Mouse (Mus musculus) C3H10T1/2 (cell line): Measurements from ENCODE around the gene Anapc2. TPM values are rescaled to one million over a fixed set of nuclear protein-coding genes. Genes with fewer than 3 reads are reported as not detected.

ENCODE experiments used
- polyA plus RNA-seq, 2 experiments: library from polyadenylated mRNA; unstranded; fragments of >200 nt; fragmentation: generic; extraction: Trizol; gene quantifications; one replicate each; pipeline ENCODE4 v1.2.1; 2012; ENCODE audit warnings: missing spikeins in 2 of 2

The Anapc2 gene
- 100 to 1,000 TPM in 1 of 2 experiments, 10 to 100 TPM in 1; 98.4 to 128 TPM for polyA plus RNA-seq

DNA sequence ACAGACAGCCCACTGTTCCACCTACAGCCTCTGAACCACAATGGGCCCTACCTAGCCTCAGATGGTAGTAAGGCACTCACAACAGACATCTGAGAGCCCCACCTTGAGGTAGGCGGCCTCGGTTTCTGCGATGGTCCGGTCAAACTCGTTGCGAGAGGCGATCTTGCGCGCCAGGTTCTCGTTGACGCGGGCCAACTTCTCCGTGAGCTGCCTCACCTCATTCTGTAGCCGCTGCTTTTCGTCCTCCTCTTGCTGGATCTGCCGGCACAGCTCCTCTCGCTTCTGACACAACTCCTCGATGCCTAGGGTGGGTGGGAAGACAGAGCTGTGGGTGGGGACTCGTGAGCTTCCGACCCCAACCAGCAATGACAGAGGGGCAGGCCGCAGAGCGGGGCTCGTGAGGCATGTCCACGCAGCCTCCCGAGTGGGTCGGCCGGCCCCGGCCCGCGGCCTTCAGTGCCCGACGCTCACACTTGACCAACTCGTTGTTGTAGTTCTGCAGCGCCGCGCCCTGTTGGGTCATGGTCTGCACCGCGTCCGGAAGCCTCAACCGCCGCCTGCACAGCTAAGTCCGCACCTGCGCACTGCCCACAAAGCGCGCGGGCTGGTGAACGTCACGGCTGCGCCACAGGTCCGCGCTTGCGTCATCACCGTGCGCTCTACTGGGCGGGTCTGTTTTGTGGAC is at the start of gene Anapc2, which contains the start of gene Ssna1:
Gene Anapc2 (plus strand): TSS at position 652 of the 685 bp plus-strand sequence.
Gene Ssna1 (minus strand): TSS at position 612 of the 685 bp plus-strand sequence.

DNA sequence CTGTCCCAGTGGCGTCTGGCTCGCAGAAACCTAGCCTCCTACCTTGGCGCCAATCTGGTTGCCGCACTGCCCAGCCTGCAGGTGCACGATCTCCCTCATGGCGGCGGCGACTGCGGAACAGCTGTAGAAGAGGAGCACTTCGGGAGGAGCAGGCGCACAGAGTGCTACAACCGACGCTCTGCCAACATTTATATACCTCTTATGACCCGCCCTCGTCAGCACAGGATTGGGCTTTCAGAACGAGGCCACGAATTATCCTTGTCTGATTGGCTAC is 47.8 kb upstream of the Anapc2 start, which contains the start of gene Tubb4b:
Gene Tubb4b (minus strand): TSS at position 211 of the 274 bp plus-strand sequence.

DNA sequence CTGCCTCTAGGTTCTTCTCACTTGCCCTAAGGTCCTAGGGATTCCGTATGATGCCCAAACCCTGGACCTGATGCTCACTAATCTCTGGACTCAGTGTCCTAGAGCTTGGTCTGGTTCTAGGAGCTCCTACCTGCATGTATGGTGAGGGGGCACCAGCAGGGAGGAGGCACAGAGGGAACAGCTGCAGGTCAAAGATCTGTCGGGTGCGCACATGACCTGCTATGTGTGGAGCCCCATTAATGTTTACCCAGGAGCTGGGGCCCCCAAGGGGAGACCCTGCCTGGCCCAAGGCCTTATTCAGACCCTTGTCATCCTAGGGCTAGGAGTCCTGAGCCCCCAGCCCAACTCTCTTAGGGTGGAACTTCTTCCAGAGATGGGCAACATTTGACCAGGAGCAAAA is 38.2 kb upstream of the Anapc2 start, which contains the start of gene Slc34a3:
Gene Slc34a3 (minus strand): TSS at position 315 of the 400 bp plus-strand sequence.

DNA sequence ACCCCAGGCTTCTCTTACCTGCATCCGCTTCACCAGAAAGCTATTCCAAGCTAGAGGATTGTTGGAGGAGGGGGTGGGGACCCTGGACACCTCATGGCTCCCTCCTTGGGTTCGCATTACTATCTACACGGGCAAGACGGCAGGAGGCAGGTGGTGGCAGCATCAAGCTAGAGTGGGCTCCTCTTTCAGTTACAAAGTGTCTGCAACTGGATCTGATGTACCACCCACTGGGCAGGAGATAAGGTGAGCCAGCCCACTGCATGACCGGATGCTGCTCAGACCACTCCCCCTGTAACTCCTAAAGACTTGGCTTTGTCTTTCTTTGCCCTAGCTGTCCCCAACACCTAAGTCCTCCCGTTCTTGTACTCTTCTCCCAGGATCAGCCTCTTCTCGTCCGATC is 35.7 kb upstream of the Anapc2 start, which contains the start of gene Rnf224:
Gene Rnf224 (minus strand): TSS at position 174 of the 400 bp plus-strand sequence.

DNA sequence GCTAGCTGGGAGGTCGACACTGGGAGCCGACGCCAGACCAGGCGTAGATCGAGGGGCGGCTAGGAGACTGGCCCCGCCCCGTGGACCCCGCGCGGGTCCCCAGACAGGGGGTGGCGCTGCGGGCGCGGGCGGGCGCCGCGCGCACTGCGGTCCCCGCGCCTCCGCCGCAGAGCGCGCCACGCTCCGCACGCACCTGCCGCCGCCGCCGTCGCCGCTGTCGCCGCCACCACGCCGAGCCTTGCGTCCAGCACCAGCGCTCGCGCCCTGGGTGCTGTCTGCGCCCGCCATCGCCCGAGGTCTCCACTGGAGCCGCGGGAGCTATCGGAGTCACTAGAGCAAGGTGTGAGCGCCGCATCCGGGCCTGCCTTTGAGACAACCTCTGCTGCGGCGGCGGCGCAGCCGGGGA is 30.2 kb upstream of the Anapc2 start, which contains the start of the genes Rnf208 and Cysrt1:
Gene Rnf208 (plus strand): TSS at position 155 of the 406 bp plus-strand sequence.
Gene Cysrt1 (minus strand): TSS at position 352 of the 406 bp plus-strand sequence.

DNA sequence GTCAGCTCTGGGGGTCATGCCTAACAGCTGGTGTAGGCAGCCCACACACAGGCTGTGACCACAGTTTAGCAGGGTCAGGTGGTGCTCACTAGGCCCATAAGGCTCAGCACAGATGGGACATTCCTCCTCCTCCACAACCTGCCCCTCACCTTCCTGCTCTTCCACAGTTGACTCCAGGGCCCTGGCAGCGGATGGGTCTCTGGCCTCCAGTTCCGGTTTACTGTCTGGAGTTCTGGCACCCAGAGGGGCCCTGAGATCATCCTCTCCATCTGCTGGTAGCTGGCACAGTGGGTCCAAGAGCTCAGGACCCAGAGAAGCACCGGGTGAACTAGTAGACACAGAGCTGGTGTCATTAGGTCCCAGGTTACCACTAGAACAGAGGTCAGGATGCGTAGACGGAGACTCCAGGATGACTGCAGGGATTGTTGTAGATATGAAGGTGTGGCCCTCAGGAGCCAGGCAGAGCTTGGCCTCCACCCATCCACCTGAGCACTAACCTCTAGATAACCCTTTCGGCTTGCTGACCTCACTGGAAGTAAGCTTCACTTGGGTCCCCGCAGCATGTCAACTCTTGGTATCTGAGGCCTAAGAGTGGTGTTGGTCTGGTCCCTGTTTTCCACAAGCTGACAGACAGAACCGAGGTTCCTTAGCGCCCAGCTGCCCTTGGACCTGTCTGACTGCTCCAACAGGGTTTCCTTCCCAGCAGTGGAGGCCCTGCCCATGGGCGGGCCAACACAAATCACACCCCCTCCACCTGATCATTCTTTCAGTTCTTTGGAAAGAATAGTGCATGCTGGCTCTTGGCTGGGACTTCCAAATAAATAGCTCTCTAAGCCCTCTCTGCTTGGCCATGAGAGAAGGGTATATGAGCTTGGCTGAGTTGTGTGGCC is 25.9 kb upstream of the Anapc2 start, which contains the start of gene AL732309.1:
Gene AL732309.1 (minus strand): TSS at position 681 of the 890 bp plus-strand sequence.

DNA sequence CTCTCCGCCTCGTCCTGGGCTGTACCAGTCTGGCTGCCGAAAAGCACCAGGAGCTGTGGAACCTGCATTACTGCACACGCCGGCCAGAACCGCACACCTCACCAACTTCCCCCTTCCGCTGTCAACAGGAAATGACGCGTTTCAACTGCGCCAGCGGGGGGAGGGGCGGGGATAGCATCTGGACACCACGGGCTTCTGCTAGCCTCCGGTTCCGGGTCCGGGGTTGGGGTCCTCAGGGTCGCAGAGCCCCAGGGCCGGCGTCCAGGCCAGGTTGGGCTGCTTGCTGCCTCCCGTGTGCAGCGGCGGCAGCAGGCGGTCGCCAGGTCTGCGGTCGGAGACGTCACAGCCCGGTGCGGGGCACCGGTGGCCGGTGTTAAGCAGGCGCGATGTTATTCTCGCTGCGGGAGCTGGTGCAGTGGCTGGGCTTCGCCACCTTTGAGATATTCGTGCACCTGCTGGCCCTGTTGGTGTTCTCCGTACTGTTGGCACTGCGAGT is 16.9 kb upstream of the Anapc2 start, which contains the start of gene Tmem203:
Gene Tmem203 (plus strand): TSS at position 156 of the 496 bp plus-strand sequence.

DNA sequence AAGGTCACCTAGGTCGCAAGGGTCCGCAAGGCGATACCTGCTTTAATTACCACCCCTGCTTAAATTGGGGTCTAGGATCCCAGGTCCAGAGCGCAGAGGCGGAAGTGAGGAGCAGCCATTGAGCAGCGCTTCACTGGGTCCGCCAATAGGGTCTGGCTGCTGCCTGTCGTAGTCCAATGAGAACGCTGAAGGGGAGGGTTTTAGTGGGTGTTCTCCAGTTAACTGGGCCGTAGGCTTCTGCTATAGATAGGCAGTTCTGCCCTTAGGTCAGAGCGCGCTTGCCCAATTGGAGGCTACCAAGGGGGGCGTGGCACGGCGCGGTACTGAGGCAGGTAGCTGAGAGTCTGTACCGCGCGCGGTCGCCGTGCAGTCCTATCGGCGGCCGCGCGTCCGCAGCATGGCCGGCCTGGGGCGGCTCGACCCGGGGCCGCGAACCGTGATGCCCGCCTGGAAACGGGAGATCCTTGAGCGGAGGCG is 9.9 kb upstream of the Anapc2 start, which contains the start of gene Tprn:
Gene Tprn (plus strand): TSS at position 328 of the 477 bp plus-strand sequence.

DNA sequence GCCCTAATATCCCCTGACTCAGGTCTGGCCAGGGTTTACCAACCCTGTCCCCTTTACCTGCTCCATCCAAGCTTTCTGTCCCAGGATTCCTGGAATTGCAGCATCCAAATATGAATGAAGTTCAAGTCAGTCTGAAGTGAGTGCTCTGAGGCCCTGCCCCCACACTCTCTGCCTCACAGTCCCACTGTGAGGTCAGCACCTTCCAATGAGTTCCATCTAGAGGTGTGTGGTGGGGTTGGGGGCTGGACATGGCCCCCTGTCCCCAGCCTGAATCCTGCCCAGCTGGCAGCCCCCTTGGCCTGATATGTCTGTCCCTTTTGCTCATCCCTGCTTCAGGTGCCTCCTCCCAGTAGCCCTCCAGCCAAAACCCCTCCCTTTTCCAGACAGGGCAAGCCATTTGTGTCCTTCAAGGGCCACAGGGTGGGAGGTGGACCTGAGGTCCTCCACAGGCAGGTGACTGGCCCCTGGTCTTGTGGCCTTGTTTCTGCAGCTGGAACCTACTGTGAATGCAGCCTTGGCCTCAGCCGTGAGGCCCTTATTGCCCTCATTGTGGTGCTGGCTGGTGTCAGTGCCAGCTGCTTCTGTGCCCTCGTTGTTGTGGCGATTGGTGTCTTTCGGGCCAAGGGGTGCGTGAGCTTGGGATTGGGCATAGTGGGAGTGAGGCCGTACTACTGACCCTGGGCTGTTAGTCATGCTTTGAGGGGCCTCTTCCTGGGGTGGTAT is 15.8 kb downstream of the Anapc2 start, which contains the start of gene Tmem210:
Gene Tmem210 (plus strand): TSS at position 219 of the 723 bp plus-strand sequence.

DNA sequence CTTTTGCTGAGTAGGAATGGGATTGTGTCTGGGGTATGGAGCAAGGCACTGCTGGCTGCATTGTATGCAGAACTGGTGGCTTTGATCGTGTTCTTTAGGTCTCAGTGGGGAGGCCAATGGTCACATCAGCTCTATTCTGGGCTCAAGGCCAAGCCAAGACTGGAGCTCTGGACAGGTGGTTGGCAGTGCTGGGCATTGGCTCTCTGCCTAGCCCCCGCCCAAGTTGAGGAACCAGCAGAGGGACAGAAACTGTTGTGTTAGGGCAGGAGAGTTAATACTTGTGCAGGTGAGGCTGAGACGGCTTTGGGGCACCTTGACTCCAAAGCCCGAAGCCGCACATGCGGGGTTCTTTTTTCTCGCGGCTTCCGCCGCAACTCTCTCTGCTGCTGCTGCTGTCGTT is 17.4 kb downstream of the Anapc2 start, which contains the start of gene Lrrc26:
Gene Lrrc26 (plus strand): TSS at position 265 of the 400 bp plus-strand sequence.

DNA sequence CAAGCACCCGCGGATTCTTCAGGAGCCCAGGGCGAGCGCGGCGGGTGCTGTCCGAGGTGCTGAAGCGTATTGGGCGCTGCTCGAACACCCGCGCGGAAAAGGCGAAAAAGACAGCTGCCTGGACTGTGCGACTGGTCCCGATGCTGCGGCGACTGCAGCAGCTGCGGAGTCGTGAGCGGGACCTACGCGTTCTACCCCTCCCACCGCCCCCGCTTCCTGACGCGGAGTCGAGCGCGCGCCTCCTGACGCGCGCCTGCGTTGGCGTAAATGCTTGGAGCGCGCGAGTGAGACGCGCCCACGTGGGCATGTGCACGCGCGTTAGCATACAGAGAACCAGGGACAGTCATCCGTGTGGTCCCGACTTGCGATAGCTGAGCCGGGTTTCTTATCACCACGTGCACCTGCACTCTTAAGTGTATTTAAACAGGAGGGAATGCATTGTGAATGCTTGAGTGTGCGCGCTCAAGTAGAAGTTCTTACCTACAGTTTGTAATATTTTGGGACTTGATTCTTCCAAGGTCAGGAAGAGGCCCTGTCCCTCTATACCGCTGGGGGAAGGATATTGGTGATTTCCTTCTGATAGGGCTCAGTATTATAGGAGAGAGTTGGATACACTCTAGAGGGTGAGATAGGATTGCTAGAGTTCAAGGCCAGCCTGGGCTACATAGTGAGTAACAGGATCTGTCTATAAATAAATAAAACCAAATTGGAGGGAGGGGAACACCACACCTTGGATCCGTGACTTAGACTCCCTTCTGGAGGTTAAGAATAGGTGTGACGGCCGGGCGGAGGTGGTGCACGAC is 46.9 kb downstream of the Anapc2 start, which contains the start of gene Grin1:
Gene Grin1 (minus strand): TSS at position 217 of the 803 bp plus-strand sequence.

DNA sequence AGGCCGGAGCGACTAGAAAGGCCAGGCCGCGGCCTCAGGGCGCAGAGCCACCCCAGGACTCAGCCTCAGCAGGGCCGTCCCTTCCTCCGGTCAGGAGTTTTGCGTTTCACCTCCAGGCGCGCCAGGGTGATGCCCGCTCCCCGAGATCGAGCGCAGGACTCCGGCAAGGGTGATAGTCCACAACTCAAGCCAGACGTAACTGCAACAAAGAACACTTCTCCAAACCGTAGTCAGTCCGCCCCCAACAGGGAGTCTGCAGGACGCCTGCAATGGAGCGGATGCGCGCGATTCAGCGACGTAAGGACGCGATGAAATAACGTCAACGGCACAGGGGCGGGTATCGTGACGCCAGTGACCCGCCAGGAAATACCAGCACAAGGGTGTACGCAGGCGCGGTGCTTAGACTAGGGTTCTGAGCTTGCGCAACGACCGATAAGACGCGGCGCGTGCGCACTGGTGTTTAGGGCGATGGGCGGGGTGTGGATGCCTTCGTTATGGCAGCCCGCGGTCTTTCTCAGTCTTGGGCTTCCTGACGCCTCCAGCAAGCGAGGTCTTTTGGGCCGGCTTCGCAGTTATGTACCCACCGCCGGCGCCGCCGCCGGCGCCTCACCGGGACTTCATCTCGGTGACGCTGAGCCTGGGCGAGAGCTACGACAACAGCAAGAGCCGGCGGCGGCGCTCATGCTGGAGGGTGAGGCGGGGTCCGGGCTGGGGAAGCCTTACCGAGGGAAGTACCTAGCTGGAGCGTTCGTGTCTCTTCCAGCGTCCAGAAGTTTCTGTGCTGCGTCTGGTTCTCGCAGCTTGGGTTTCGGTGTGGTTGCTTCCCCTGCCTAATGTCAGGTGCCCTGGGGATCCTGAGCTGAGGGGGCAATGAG is 60.2 kb downstream of the Anapc2 start, which contains the start of gene Man1b1:
Gene Man1b1 (plus strand): TSS at position 53 of the 875 bp plus-strand sequence.

Other genes starting within 250 kb of the Anapc2 start
- gene Nsmf, start 218.1 kb upstream of the Anapc2 start, polyA plus RNA-seq, result 10 to 100 TPM; 36.2 to 56.6 TPM
- gene Entpd8, start 192.2 kb upstream of the Anapc2 start, polyA plus RNA-seq, result not detected
- under 1 TPM in 1 of 2 experiments, not detected in 1; 0.04 TPM for gene Noxa1, start 177.3 kb upstream of the Anapc2 start, polyA plus RNA-seq
- gene Nrarp, start 91.7 kb upstream of the Anapc2 start, polyA plus RNA-seq, result under 1 TPM; 0.13 to 0.19 TPM
- gene Tor4a, start 75.6 kb upstream of the Anapc2 start, polyA plus RNA-seq, result 10 to 100 TPM in 1 of 2 experiments, 1 to 10 TPM in 1; 9.1 to 26.9 TPM
- gene Nelfb, start 61.0 kb upstream of the Anapc2 start, polyA plus RNA-seq, result 10 to 100 TPM; 29.0 to 67.4 TPM
- gene Stpg3, start 57.8 kb upstream of the Anapc2 start, polyA plus RNA-seq, result under 1 TPM in 1 of 2 experiments, not detected in 1; 0.02 TPM
- 1 to 10 TPM in 1 of 2 experiments, not detected in 1; 1.6 TPM for gene Fam166a, start 53.7 kb upstream of the Anapc2 start, polyA plus RNA-seq
- gene Tubb4b, start 47.8 kb upstream of the Anapc2 start, polyA plus RNA-seq, result 100 to 1,000 TPM; 598 to 649 TPM
- gene Slc34a3, start 38.1 kb upstream of the Anapc2 start, polyA plus RNA-seq, result not detected
- not detected for gene Rnf224, start 35.7 kb upstream of the Anapc2 start, polyA plus RNA-seq
- gene Rnf208, start 30.2 kb upstream of the Anapc2 start, polyA plus RNA-seq, result not detected
- under 1 TPM; 0.08 to 0.35 TPM for gene Cysrt1, start 30.0 kb upstream of the Anapc2 start, polyA plus RNA-seq
- gene AL732309.1, start 25.6 kb upstream of the Anapc2 start, polyA plus RNA-seq, result 1 to 10 TPM; 2.2 to 6.1 TPM
- 10 to 100 TPM; 38.1 to 48.4 TPM for gene Tmem203, start 17.0 kb upstream of the Anapc2 start, polyA plus RNA-seq
- gene Tprn, start 9.9 kb upstream of the Anapc2 start, polyA plus RNA-seq, result 10 to 100 TPM; 10.9 to 14.3 TPM
- gene Ssna1, start within 50 bp of the Anapc2 start, polyA plus RNA-seq, result 100 to 1,000 TPM; 140 to 186 TPM
- not detected for gene Tmem210, start 15.7 kb downstream of the Anapc2 start, polyA plus RNA-seq
- not detected for gene Lrrc26, start 17.4 kb downstream of the Anapc2 start, polyA plus RNA-seq
- gene Grin1, start 46.7 kb downstream of the Anapc2 start, polyA plus RNA-seq, result under 1 TPM; under 0.01 to 0.06 TPM
- gene Man1b1, start 59.9 kb downstream of the Anapc2 start, polyA plus RNA-seq, result 10 to 100 TPM; 16.1 to 49.7 TPM
- gene Dpp7, start 83.9 kb downstream of the Anapc2 start, polyA plus RNA-seq, result 10 to 100 TPM; 31.1 to 38.1 TPM
- gene Uap1l1, start 93.2 kb downstream of the Anapc2 start, polyA plus RNA-seq, result 100 to 1,000 TPM; 149 to 433 TPM
- gene Sapcd2, start 99.8 kb downstream of the Anapc2 start, polyA plus RNA-seq, result 10 to 100 TPM; 18.0 to 25.7 TPM
- gene Entpd2, start 123.4 kb downstream of the Anapc2 start, polyA plus RNA-seq, result under 1 TPM in 1 of 2 experiments, not detected in 1; 0.12 TPM
- gene Npdc1, start 126.9 kb downstream of the Anapc2 start, polyA plus RNA-seq, result 100 to 1,000 TPM; 183 to 212 TPM
- under 1 TPM; 0.13 to 0.42 TPM for gene Fut7, start 150.8 kb downstream of the Anapc2 start, polyA plus RNA-seq
- gene Abca2, start 156.2 kb downstream of the Anapc2 start, polyA plus RNA-seq, result 10 to 100 TPM in 1 of 2 experiments, 1 to 10 TPM in 1; 4.8 to 13.4 TPM
- under 1 TPM; 0.15 to 0.94 TPM for gene Clic3, start 184.4 kb downstream of the Anapc2 start, polyA plus RNA-seq
- 10 to 100 TPM; 25.6 to 61.9 TPM for gene Paxx, start 188.6 kb downstream of the Anapc2 start, polyA plus RNA-seq
- gene Ptgds, start 197.6 kb downstream of the Anapc2 start, polyA plus RNA-seq, result under 1 TPM; 0.07 to 0.30 TPM
- not detected for gene Lcn12, start 221.4 kb downstream of the Anapc2 start, polyA plus RNA-seq
- gene Fbxw5, start 228.3 kb downstream of the Anapc2 start, polyA plus RNA-seq, result 10 to 100 TPM; 24.9 to 52.5 TPM
- gene C8g, start 229.2 kb downstream of the Anapc2 start, polyA plus RNA-seq, result 1 to 10 TPM in 1 of 2 experiments, under 1 TPM in 1; 0.85 to 9.2 TPM